Mouse (Mus musculus): ENCODE data around the gene Vcan. TPM values are rescaled to one million over a fixed set of nuclear protein-coding genes. Genes with fewer than 3 reads are reported as not detected.

Vcan gene
- polyA plus RNA-seq, 1 experiment from 2014 or later: 38.2 TPM

Other genes starting within 250 kb of the Vcan start
- 0.24 and 0.29 TPM in 2 replicates for gene Hapln1, start 202.7 kb downstream of the Vcan start, polyA plus RNA-seq (2014; fragmentation: Nextera tagmentation; extraction: Ambion mirVana)

Measured in midbrain, embryonic 14.5 days (tissue).